Mouse (Mus musculus) embryonic facial prominence, embryonic 12.5 days (tissue): ENCODE data around the gene C330021F23Rik. TPM values are rescaled to one million over a fixed set of nuclear protein-coding genes. Genes with fewer than 3 reads are reported as not detected.

Experiments
- ATAC-seq: fragments of 200-750 bp; cut with Nextera tagmentation; 2 replicates; pipeline ENCODE4 v1.8.0; 2017; ENCODE audit not compliant: insufficient number of reproducible peaks, insufficient read depth, low FRiP score, low TSS enrichment
- H3K27ac ChIP-seq: fragments of 300-500 bp; sonication (generic); 2 replicates; pipeline ENCODE4 v1.5.1; 2016; ENCODE audit warnings: mild to moderate bottlenecking
- H3K27me3 ChIP-seq: fragments of 300-500 bp; sonication (generic); 2 replicates; pipeline ENCODE4 v1.6.1; 2016; ENCODE audit warnings: mild to moderate bottlenecking, moderate library complexity
- H3K36me3 ChIP-seq: fragments of 300-500 bp; sonication (generic); 2 replicates; pipeline ENCODE4 v1.6.1; 2016; ENCODE audit warnings: mild to moderate bottlenecking
- H3K4me1 ChIP-seq: fragments of 300-500 bp; sonication (generic); 2 replicates; pipeline ENCODE4 v1.6.1; 2016
- H3K4me2 ChIP-seq: fragments of 300-500 bp; sonication (generic); replicated peaks from 2 replicates; pipeline ENCODE4 v1.6.1; 2016; ENCODE audit warnings: mild to moderate bottlenecking, moderate library complexity
- H3K4me3 ChIP-seq: fragments of 300-500 bp; sonication (generic); 2 replicates; pipeline ENCODE4 v1.5.1; 2016; ENCODE audit warnings: mild to moderate bottlenecking
- H3K9ac ChIP-seq: fragments of 300-500 bp; sonication (generic); 2 replicates; pipeline ENCODE4 v1.6.1; 2016; ENCODE audit warnings: mild to moderate bottlenecking, moderate library complexity
- H3K9me3 ChIP-seq: fragments of 300-500 bp; sonication (generic); 2 replicates; pipeline ENCODE4 v1.6.1; 2016; ENCODE audit warnings: mild to moderate bottlenecking, moderate library complexity
- WGBS: fragments of 180-500 bp; shearing (Covaris S2); methylation state at CpG from one replicate; pipeline ENCODE4 v1.1.7; 2016; 5-methylcytosine and 5-hydroxymethylcytosine counted together
- polyA plus RNA-seq: library from polyadenylated mRNA; unstranded; fragments of >200 nt; fragmentation: Nextera tagmentation; extraction: Ambion mirVana; gene quantifications from 2 replicates; pipeline ENCODE4 v1.2.1, GENCODE M21; 2016

C330021F23Rik gene
- polyA plus RNA-seq, 1 experiment from 2014 or later = 1.8 TPM

DNA sequence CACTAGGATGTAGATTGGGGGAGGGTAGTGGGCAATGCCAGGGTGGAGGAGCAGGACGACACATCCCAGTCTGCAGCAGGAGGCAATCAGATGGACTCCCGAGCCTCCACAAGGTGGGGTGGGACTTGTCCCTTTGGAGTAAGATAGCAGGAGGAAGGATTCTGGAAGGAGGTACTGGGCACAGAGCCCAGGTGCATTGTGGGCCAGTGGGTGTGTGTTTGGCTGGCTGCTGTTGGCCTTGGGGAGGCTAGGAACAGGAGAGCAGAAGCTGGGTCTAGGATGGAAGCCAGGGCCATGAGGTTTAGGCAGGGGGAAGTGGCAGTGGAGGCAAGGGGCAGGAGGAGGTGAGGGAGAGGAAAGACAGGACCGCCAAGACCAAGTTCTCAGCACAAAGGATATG, 25.7 kb downstream of the C330021F23Rik start:
- Histone ChIP-seq H3K9ac (no peak overlapping the region), H3K4me2 (no peak overlapping the region), H3K36me3 (no peaks in the 10 kb centered on the region), H3K27me3 (no peaks in the 10 kb centered on the region), H3K27ac (no peak overlapping the region), H3K9me3 (no peaks in the 10 kb centered on the region), H3K4me3 (no peak overlapping the region), H3K4me1 (no peaks in the 10 kb centered on the region)
- WGBS = 67% methylated on average over 3 of the region's 3 CpGs
- no peak for ATAC-seq

DNA sequence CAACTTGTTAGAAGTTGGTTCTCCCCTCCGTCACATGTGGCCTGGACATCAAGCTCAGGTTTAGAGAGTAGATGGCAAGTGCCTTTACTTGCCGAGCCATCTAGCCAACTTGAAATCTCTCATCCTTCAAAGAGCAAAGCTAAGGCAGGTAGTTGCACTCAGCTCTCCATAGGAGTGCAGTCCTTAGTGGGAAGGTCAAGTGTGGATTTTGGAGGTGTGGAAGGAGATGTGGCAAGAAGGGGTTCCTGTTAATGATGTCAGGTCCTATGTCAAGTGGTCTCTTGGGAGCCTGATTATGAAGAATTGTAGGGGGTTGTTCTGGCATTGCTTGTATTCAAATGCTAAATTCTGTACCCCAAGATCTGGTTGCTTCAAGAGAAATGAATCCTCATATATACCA, 26.7 kb downstream of the C330021F23Rik start:
- H3K4me3 ChIP-seq = no peak overlapping the region
- 91% methylated on average over 2 of the region's 2 CpGs for WGBS
- no peaks in the 10 kb centered on the region for H3K4me1 ChIP-seq
- no peaks in the 10 kb centered on the region for H3K36me3 ChIP-seq
- H3K4me2 ChIP-seq = no peak overlapping the region
- no peak overlapping the region for H3K27ac ChIP-seq
- H3K9ac ChIP-seq = no peak overlapping the region
- no peaks in the 10 kb centered on the region for H3K27me3 ChIP-seq
- H3K9me3 ChIP-seq = no peaks in the 10 kb centered on the region
- no peak for ATAC-seq

DNA sequence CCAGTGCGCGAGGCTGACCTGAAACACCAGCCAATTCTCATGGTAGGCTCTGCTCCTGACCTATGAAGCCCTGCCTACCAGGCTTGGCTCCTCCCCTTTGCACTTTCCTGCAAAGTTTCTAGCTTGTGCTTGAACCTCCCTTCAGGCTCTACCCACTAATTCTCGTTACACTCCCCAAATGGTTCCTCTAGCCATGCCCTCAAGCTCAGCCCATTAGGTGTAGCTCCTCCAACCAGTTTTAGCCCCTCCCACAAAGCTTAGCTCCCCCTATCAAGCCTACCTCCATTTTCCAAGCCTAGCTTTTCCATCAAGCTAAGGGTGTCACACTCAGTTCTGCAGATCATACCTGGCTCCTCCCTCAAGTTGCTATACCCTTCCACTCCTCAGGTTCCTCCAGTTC, 30.3 kb downstream of the C330021F23Rik start:
- H3K36me3 ChIP-seq = peaks cover 16% of the 10 kb centered on the region; the same call in 1 of the 2 replicates
- H3K4me2 ChIP-seq = no peak overlapping the region
- no peak for ATAC-seq
- no peak overlapping the region for H3K4me3 ChIP-seq
- H3K4me1 ChIP-seq = no peaks in the 10 kb centered on the region
- no peaks in the 10 kb centered on the region for H3K27me3 ChIP-seq
- WGBS = 73% methylated on average over 3 of the region's 3 CpGs
- no peak overlapping the region for H3K27ac ChIP-seq
- no peak overlapping the region for H3K9ac ChIP-seq
- H3K9me3 ChIP-seq = no peaks in the 10 kb centered on the region

DNA sequence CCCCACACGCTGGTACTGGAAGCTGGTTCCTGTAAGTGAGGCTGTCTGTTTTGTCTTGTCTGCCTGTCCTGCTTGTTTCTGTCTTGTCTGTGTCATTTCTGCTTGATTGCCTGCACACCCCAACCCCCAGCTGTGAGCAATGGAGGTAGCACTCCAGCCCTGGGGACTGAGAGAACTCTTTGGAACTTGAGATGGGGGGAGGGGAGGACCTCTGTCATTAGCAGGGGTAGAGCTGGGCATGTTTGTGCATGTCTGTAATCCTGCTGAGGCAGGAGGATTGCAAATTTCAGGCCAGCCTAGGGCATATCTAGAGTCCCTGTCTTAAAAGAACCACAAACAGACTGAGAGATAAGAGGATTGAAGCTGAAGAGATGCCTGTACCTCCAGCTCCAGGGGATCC, 31.4 kb downstream of the C330021F23Rik start:
- H3K4me2 ChIP-seq = no peak overlapping the region
- H3K27me3 ChIP-seq = no peaks in the 10 kb centered on the region
- no peak overlapping the region for H3K4me3 ChIP-seq
- WGBS = 60% methylated on average over 1 of the region's 1 CpGs
- no peaks in the 10 kb centered on the region for H3K9me3 ChIP-seq
- no peak overlapping the region for H3K9ac ChIP-seq
- H3K36me3 ChIP-seq = peaks cover 27% of the 10 kb centered on the region; the same call in 1 of the 2 replicates
- H3K27ac ChIP-seq = no peak overlapping the region
- no peaks in the 10 kb centered on the region for H3K4me1 ChIP-seq
- ATAC-seq = no peak

DNA sequence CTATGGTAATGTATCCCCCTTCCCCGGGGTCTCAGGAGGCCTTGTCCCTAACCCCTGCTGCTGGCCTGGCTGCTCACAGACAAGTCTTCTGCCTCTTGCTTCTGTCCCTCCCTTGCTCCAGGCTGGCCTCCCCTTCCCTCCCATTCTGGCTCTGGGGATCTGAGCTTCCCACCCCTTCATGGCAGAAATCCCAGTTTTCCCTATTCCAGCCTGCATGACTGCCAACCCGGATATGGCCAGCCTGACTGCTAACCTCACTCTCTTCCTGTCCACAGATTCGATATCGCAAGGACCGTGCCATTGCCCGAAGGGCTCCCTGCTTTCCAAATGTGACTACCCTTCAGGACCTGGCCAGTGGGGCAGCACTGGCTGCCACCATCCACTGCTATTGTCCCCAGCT, 32.6 kb downstream of the C330021F23Rik start:
- WGBS = 95% methylated on average over 6 of the region's 6 CpGs
- Histone ChIP-seq H3K4me1 (no peaks in the 10 kb centered on the region), H3K9me3 (no peaks in the 10 kb centered on the region), H3K9ac (no peak overlapping the region), H3K36me3 (peaks cover 27% of the 10 kb centered on the region; the same call in 1 of the 2 replicates), H3K27ac (no peak overlapping the region), H3K4me3 (no peak overlapping the region), H3K4me2 (no peak overlapping the region), H3K27me3 (no peaks in the 10 kb centered on the region)
- no peak for ATAC-seq

DNA sequence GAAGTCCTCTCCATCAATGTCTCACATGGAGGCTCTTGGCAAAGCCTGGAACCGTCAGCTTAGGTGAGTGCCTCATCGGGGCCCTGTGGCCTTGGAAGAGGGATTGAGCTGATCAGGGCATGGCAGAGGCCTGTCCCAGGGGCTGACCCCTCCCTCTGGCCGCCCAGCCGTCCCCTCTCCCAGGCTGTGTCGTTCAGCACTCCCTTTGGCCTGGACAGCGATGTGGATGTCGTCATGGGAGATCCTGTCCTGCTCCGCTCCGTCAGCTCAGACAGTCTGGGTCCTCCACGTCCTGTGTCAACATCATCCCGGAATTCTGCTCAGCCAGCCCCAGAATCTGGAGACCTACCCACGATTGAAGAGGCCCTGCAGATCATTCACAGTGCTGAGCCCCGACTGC, 35.6 kb downstream of the C330021F23Rik start:
- Histone ChIP-seq H3K36me3 (peaks cover 39% of the 10 kb centered on the region), H3K9ac (no peak overlapping the region), H3K9me3 (no peaks in the 10 kb centered on the region), H3K4me1 (no peaks in the 10 kb centered on the region), H3K4me3 (no peak overlapping the region), H3K27ac (no peak overlapping the region), H3K4me2 (no peak overlapping the region), H3K27me3 (no peaks in the 10 kb centered on the region)
- 75% methylated on average over 13 of the region's 13 CpGs for WGBS
- no peak for ATAC-seq

DNA sequence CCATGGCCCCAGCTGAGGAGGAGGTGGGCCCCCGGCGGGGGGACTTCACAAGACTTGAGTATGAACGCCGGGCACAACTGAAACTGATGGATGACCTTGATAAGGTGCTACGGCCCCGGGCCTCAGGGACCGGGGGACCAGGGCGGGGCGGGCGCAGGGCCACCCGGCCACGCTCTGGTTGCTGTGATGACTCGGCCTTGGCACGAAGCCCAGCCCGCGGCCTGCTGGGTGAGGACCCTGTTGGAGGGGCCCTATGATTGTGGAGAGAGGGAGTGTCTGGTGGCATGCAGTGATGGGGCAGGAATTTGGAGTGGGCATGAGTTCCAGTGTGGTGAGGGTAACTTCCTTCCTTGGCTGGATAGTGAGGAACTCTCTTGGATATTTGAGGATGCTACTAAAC, 38.8 kb downstream of the C330021F23Rik start:
- Histone ChIP-seq H3K27me3 (no peaks in the 10 kb centered on the region), H3K4me2 (no peak overlapping the region), H3K9ac (no peak overlapping the region), H3K27ac (no peak overlapping the region), H3K9me3 (no peaks in the 10 kb centered on the region), H3K4me1 (no peaks in the 10 kb centered on the region), H3K36me3 (peaks cover 66% of the 10 kb centered on the region), H3K4me3 (no peak overlapping the region)
- ATAC-seq = no peak
- WGBS = 90% methylated on average over 16 of the region's 16 CpGs

DNA sequence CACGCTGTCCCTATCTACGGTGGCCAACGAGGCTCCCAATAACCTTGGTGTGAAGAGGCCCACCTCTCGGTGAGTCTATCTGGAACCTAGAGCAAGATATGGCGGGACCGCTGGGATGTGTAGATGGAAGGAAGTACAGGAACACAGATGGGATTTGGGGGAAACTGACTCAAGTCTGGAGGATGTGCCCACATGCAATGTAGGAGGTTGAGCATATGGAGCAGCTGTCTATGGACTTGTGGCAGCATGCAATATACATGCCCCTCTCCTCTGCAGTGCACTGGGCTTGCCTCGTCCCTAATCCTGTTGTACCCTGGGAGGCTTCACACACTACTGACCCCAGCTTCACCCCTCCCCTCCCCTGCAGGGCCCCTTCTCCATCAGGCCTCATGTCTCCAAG, 40.0 kb downstream of the C330021F23Rik start:
- H3K4me1 ChIP-seq = no peaks in the 10 kb centered on the region
- no peaks in the 10 kb centered on the region for H3K9me3 ChIP-seq
- 90% methylated on average over 7 of the region's 7 CpGs for WGBS
- H3K4me3 ChIP-seq = no peak overlapping the region
- no peak overlapping the region for H3K27ac ChIP-seq
- H3K4me2 ChIP-seq = no peak overlapping the region
- no peak overlapping the region for H3K9ac ChIP-seq
- H3K36me3 ChIP-seq = peaks cover 68% of the 10 kb centered on the region
- H3K27me3 ChIP-seq = no peaks in the 10 kb centered on the region
- ATAC-seq = no peak

DNA sequence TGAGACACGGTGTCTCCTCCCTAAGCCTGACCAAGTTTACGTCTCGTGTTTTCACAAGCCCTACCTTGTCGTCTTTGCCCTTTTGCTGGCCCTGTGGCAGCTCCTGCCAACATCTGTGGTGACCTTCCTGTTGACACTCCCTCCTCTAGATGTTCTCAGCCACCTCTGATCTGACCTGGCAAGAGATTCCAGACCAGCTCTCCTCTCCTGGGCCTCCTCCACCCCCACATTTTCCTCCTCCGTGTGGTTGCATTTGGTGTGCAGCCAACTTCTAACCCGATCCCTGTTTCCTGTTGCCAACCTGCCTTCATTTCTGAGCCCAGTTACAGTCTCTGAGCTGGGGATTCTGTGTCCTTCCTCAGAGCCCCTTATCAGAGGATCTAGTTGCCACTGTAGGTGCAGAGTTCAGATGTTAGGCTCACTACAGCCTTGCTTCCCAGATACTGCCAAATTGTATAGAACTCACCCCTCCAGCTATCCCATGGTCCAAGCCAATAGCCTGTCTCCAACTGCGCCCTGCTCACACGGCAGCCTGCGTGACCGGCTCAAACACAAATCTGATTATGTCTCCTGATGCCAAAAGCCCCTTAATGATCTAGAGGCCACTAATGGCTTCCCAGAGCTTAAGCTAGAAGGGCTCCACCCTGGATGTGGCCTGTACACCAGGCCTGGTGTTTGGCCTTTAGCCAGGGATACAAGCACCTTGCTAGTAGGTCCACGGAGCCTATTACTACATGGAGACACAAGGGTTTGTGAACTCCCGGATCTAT, 41.4 kb downstream of the C330021F23Rik start:
- Histone ChIP-seq H3K4me2 (no peak overlapping the region), H3K9me3 (no peaks in the 10 kb centered on the region), H3K4me1 (no peaks in the 10 kb centered on the region), H3K4me3 (no peak overlapping the region), H3K9ac (no peak overlapping the region), H3K27me3 (no peaks in the 10 kb centered on the region), H3K27ac (no peak overlapping the region), H3K36me3 (peaks cover 68% of the 10 kb centered on the region)
- no peak for ATAC-seq
- 86% methylated on average over 12 of the region's 12 CpGs for WGBS

DNA sequence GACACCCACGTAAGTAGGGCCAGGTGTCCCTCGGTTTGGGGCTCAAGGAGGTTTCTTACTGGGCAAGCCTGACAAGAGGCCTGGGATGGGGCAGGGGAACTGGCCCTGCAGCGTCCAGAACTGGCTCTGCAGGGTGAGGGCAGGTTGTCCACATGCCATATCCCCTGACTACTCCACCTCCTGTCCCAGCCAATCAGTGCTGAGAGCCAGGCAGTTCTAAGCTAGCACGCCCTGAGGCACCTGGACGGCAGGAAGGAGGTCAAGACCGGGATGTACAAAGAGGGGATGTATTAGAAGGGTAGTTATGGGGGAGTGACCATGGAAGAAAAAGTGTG, 42.0 kb downstream of the C330021F23Rik start:
- no peaks in the 10 kb centered on the region for H3K9me3 ChIP-seq
- peaks cover 74% of the 10 kb centered on the region for H3K36me3 ChIP-seq
- 75% methylated on average over 6 of the region's 6 CpGs for WGBS
- no peak overlapping the region for H3K4me2 ChIP-seq
- ATAC-seq = no peak
- no peak overlapping the region for H3K4me3 ChIP-seq
- H3K4me1 ChIP-seq = no peaks in the 10 kb centered on the region
- no peaks in the 10 kb centered on the region for H3K27me3 ChIP-seq
- H3K9ac ChIP-seq = no peak overlapping the region
- no peak overlapping the region for H3K27ac ChIP-seq

DNA sequence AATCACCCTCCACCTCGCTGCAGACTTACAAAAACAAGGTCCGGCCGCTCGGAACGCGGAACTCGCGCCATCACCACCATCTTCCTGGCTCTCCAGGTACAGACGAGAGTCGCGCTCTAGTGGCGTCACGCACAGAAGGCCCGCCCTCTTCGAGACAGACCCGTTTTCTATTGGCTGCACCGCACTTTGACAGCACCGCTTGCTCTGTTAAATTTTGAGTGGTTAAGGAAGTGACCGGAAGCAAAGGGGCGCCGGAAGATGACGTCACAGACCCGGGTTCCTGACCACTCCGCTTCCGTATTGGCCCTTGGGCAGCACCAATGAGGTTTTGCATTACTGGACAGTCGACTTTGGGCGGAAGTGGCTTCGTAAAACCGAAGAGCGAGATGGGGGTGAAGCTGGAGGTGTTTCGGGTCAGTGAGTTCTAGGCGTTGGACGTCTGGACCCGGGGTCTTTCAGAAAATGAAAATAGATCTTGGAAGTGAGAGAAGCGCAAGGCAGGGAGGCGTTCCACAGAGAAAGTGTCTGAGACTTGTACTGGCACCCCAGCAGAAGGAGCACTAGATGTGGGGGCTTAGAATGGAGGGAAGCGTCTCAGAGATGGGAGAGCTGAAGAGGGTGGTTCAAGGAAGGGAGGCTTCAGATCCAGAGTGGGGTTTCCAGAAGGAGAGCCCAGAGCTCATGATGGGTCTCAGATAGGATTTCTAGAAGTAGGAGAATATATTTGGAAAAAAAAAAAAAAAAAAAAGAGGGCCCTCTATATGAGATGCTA, 53.6 kb downstream of the C330021F23Rik start, which contains the start of the genes Xab2 and Pet100:
Gene Xab2, minus strand, starts transcription at position 118 of the 772 bp plus-strand sequence.
Gene Pet100, plus strand, starts transcription at position 350 of the 772 bp plus-strand sequence.
- peak within 1 kb of the TSS; percentile 71 for H3K4me2 ChIP-seq
- H3K36me3 ChIP-seq = peaks cover 21% of the 10 kb centered on the region
- H3K4me3 ChIP-seq = peak within 1 kb of the TSS; percentile 95
- 1% methylated on average over 37 of the region's 37 CpGs for WGBS
- peak within 1 kb of the TSS; percentile 74 for H3K9ac ChIP-seq
- peak; percentile 96 for ATAC-seq
- H3K9me3 ChIP-seq = no peaks in the 10 kb centered on the region
- peaks cover 13% of the 10 kb centered on the region for H3K4me1 ChIP-seq
- H3K27me3 ChIP-seq = no peaks in the 10 kb centered on the region
- no peak within 1 kb of the TSS for H3K27ac ChIP-seq

DNA sequence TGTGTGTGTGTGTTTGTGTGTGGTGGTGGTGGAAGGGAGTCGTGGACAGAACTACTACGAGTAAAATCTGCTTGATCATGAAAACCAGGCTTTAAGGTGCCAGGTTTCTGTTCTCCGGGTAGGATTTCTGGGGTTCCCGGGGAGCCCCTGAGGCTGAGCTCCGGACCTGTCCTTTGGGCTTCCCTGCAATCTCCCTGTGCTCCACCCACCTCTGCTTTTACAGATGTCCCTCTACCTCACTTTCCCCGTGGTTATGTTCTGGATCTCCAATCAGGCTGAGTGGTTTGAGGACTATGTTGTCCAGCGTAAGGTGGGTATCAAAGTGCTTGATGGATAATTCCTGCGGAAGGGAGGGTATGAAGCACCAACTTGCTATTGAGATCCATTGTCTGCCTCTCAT, 54.3 kb downstream of the C330021F23Rik start:
- Histone ChIP-seq H3K36me3 (0 out of 2 replicates have a peak, but pooled peaks cover 15% of the 10 kb centered on the region), H3K4me1 (peaks cover 13% of the 10 kb centered on the region), H3K9ac (peak overlapping the region; percentile 57), H3K27ac (no peak overlapping the region), H3K27me3 (no peaks in the 10 kb centered on the region), H3K4me3 (peak overlapping the region; percentile 95), H3K4me2 (peak overlapping the region; percentile 71), H3K9me3 (no peaks in the 10 kb centered on the region)
- ATAC-seq = no peak
- WGBS = 62% methylated on average over 8 of the region's 8 CpGs
